Mouse (Mus musculus) bone marrow macrophage, adult 2 months (primary cell): ENCODE data around the gene Wdr82. TPM values are rescaled to one million over a fixed set of nuclear protein-coding genes. Genes with fewer than 3 reads are reported as not detected.

ENCODE experiments used
- H3K27ac ChIP-seq: 2 replicates; pipeline ENCODE4 v1.5.1; 2012; ENCODE audit warnings: low read depth, low read length; ENCODE audit not compliant: insufficient read depth
- H3K4me1 ChIP-seq: 2 replicates; pipeline ENCODE4 v1.6.1; 2012; ENCODE audit warnings: low read length; ENCODE audit not compliant: control insufficient read depth, insufficient read depth
- H3K4me3 ChIP-seq: 2 replicates; pipeline ENCODE4 v1.5.1; 2012; ENCODE audit warnings: mild to moderate bottlenecking, low read length, moderate library complexity; ENCODE audit not compliant: insufficient read depth
- CTCF ChIP-seq: IDR thresholded peaks from 2 replicates; pipeline ENCODE4 v1.5.1; 2012; ENCODE audit warnings: low read depth, mild to moderate bottlenecking, low read length, moderate library complexity
- POLR2A ChIP-seq: IDR thresholded peaks from 2 replicates; pipeline ENCODE4 v1.6.1; 2012; ENCODE audit warnings: mild to moderate bottlenecking, low read depth, low read length, borderline replicate concordance
- polyA plus RNA-seq: library from polyadenylated mRNA; stranded (reverse); fragments of >200 nt; gene quantifications from 2 replicates; pipeline ENCODE4 v1.2.4, GENCODE M21; 2012; ENCODE audit not compliant: missing spikeins, insufficient read depth, insufficient read length

Gene Wdr82
- polyA plus RNA-seq, 1 experiment = 37.0 TPM

DNA sequence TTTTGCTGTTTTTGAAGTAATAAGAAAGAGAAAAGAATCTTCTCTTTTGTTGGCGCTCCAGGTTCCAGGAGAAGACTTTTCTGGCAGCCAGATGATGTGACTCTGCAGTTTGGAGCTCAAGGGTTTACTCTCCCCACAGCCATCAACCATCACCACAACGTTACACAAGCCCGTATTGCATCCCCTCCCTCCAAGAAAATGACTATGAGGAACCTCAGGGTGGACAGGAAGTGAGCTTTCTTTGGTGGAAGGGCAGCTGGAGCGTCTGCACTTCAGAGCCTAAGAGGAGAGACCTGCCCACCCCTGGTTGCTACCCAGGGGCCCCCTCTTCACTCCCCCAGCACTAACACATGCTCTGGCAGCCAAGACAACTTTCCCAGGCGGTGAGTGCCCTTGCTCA is 23.4 kb upstream of the Wdr82 start:
- TF ChIP-seq POLR2A (no peak), CTCF (no peak)
- Histone ChIP-seq H3K27ac (no peak overlapping the region), H3K4me3 (no peak overlapping the region), H3K4me1 (no peaks in the 10 kb centered on the region)

DNA sequence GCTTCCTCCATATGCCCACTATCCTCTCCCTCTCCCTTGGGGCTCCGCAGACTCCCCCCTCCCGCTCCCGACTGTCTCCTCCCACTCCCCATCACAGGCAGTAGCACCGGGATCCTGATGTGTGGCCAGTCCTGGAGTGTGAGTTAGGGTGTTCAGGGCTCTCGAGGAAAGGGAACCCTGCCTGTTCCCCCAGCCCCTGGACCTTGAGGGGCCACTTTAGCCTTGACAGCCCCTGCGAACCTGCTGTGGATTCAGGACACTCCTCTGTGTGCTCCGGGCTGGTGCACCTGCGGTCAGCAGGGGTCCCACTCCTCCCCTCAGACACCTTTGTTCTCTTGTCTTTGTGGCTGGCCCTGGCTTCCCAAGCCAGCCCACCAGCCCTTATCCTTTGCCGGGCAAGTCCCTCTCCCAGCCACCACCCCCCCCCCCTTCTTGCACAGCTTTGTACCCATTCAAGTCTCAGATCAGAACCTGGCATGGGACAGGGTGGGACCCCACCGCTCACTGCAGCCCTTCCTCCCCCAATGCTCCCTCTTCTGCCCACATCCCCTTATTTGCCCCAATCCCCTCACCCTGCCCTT is 22.8 kb upstream of the Wdr82 start:
- H3K4me1 ChIP-seq = no peaks in the 10 kb centered on the region
- no peak for TF ChIP-seq POLR2A
- TF ChIP-seq CTCF = no peak
- H3K4me3 ChIP-seq = no peak overlapping the region
- H3K27ac ChIP-seq = no peak overlapping the region

DNA sequence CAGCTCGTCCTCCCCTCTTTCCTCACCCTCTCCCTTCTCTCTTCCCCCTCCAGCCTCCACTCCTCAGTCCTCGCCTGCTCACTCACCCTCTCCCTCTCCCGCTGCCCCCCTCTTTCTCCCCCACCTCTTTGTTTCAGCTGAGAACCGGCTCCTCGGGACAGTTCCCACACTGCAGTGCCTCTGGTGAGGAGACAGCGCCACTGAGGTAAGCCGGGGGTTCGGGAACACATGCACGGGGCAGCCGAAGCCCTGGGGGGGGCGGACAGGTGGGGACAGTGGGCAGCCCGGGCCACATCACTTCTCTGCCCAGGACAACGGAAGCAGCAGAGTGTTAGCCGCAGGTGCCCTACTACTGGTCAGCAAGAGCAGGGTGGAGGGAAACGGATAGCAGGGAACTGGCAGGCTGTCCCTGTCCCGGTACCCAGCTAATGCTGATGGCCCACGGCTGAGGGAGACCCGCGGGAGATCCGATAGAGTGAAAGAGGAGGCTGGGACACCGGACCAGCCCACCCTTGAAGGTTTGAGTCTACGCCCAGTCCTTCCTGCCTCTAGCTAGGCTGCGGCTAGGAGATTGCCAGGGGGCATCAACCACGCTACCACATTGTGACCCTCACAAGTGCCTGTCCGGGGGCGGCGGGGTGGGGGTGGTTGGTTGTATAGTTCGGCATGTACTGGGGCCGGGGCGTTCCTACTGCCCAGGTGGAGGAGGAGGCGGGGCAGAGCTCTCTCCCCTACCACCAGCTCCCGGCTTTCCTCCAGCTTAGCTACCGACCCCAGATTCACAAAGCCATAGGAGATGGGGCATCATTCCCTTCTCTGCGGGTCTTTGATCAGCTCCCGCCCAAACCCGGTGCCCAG is 22.0 kb upstream of the Wdr82 start:
- no peak overlapping the region for H3K27ac ChIP-seq
- TF ChIP-seq CTCF (no peak), POLR2A (no peak)
- H3K4me1 ChIP-seq = no peaks in the 10 kb centered on the region
- no peak overlapping the region for H3K4me3 ChIP-seq

DNA sequence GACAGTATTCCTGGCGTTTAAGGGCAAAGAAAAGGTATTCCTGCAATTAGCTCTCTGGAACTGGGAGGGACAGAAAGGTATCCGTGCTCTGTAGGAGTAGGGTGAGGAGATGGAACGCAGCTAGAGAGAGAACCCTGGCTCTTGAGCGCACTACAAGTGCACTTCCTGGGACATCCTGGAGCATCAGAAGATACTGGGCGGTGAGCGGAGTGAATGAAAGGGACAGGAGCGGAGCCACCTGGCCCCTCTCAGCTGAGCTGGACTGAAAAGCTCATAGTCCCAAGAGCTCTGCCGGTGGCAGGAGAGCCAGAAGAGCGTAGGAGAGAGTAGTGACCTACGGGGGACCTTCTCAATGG is 21.4 kb upstream of the Wdr82 start:
- no peaks in the 10 kb centered on the region for H3K4me1 ChIP-seq
- TF ChIP-seq POLR2A = no peak
- TF ChIP-seq CTCF = no peak
- no peak overlapping the region for H3K27ac ChIP-seq
- H3K4me3 ChIP-seq = no peak overlapping the region

DNA sequence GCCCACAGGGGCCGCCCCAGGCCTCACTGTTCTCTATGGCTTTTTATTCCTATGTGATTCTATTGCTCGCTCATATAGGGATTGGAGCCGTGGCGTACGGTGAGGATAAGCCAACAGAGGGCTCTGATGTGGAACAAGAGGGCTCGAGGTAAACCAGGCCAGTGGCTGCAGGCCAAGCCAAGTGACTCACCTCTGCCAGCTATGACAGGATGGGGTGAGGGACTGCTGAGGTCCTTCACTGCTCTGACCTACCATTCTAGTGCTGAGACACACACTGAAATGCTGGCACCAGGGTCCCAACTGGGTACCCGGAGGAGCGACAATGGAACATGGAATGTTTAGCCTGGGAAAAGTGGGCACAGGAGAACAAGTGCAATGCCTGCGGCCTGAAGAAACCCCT is 16.6 kb upstream of the Wdr82 start:
- H3K27ac ChIP-seq = no peak overlapping the region
- no peak overlapping the region for H3K4me3 ChIP-seq
- TF ChIP-seq POLR2A (no peak), CTCF (no peak)
- no peaks in the 10 kb centered on the region for H3K4me1 ChIP-seq

DNA sequence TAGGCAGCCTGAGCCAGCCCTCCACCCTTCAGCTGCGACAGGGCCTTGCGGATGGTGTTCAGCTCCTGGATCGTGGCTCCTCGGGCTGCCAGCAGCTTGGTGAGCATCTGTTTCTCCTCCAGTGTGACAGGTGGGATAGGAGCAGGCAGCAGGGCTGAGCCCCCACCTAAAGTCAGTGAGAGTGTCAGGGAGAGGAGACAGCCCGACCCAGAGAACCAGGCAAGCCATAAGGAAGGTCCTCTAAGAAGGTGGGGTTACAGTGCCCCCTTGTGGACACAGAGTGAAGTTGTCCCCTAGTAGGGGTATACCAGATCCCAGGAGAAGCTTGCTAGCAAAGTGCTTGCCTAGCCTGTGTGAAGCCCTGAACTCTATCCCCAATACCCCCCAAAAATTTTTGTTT is 14.3 kb upstream of the Wdr82 start:
- peaks cover 4% of the 10 kb centered on the region; the same call in 1 of the 2 replicates for H3K4me1 ChIP-seq
- no peak overlapping the region for H3K4me3 ChIP-seq
- no peak overlapping the region for H3K27ac ChIP-seq
- TF ChIP-seq CTCF (peak; percentile 57), POLR2A (no peak)

DNA sequence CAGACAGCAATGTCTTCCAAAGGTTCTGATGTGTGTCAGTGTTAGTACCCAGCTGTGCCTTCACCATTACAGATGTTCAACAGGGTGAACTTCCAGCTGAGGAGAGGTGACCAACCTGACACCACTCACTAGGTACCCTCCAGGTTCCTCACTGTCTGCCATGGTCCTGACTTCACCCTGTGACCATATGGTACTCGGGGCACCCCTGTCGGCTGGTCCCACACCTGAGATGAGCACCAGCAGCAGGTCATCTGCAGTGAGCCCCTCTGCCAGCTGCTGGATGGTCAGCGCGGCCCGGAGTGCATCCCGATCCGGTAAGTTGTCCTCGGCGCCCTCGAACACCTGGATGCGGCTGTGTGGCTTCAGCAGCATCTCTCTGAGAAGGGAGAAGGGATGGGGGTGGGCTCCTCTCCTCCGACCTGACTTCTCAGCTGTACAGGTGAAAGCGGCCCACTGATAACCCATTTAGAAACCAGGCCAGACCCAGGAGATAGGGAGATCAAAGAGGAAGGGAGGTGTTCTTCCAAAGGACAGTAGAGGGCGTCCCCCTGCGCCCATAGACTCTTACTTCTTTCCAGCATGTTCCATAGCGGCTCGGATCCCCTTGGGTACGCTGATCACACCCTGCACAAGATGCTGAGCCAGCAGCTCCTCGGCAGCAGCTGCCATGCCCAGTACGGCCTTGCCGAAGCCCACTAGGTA is 13.7 kb upstream of the Wdr82 start:
- TF ChIP-seq POLR2A = no peak
- no peak overlapping the region for H3K27ac ChIP-seq
- H3K4me1 ChIP-seq = peaks cover 4% of the 10 kb centered on the region; the same call in 1 of the 2 replicates
- H3K4me3 ChIP-seq = no peak overlapping the region

DNA sequence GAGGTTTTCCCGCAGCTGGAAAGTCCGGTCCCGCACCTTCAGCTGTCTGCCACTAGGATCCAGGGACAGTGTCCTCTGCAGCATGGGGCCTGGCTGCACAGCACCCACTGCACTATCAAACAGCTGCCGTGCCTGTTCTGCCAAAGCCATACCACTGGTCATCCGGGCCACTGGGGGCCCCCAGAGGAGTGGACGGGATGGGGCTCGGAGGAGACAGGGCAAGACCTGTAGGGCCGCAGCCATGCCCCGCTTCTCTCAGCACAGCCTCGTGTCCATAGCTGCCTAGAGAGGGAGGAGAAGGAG is 13.2 kb upstream of the Wdr82 start:
- Histone ChIP-seq H3K27ac (no peak overlapping the region), H3K4me1 (peaks cover 4% of the 10 kb centered on the region; the same call in 1 of the 2 replicates), H3K4me3 (no peak overlapping the region)
- TF ChIP-seq CTCF (no peak), POLR2A (no peak)

DNA sequence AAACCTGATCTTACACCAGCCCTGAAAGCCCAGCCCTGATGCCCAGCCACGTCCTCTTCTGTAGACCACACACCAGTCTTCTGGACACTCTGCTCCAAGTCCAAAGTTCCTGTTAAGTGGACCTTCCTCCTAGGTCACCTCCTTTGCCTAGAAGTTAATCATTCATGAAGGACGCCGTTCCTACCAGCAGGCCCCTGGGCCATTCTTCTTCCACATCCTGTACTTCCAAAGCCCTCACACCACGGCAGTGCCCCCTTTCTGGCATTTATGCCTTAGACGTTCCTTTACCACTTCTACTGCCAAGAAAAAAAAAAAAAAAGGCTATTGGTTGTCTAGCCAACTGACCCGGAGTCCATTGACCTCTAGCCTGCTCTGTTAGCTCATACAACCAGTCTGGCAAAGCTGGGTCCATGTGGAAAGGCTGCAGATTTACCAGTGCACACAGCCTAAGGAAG is 12.7 kb upstream of the Wdr82 start, which contains the start of gene Glyctk:
TSS of gene Glyctk (minus strand) at position 102 of the 455 bp plus-strand sequence.
- H3K4me3 ChIP-seq = no peak within 1 kb of the TSS

DNA sequence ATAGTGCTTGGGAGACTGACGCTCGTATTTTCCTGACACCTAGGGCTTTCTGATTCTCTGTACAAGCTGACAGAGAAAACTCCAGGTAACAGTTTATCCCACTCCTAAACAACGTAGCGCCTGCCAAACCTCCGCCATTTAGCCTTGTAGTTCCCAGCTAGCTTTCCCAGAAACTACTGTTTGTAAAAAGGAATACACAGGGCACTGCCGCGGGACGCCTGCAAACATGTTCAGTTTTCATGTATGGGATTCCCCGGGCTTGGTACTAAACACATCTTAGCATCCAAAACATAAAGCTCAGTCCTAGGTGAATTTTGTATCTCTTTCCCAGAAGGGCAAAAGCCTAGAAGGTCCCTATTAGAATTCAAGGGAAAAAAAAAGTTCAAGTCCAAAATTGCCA is 11.5 kb upstream of the Wdr82 start:
- TF ChIP-seq POLR2A (no peak), CTCF (no peak)
- Histone ChIP-seq H3K4me1 (peaks cover 4% of the 10 kb centered on the region; the same call in 1 of the 2 replicates), H3K4me3 (no peak overlapping the region), H3K27ac (no peak overlapping the region)

More for the DNA sequence above, 12.7 kb upstream of the Wdr82 start, which contains the start of gene Glyctk:
- TF ChIP-seq CTCF = no peak
- TF ChIP-seq POLR2A = no peak
- peaks cover 4% of the 10 kb centered on the region; the same call in 1 of the 2 replicates for H3K4me1 ChIP-seq
- H3K27ac ChIP-seq = no peak within 1 kb of the TSS

DNA sequence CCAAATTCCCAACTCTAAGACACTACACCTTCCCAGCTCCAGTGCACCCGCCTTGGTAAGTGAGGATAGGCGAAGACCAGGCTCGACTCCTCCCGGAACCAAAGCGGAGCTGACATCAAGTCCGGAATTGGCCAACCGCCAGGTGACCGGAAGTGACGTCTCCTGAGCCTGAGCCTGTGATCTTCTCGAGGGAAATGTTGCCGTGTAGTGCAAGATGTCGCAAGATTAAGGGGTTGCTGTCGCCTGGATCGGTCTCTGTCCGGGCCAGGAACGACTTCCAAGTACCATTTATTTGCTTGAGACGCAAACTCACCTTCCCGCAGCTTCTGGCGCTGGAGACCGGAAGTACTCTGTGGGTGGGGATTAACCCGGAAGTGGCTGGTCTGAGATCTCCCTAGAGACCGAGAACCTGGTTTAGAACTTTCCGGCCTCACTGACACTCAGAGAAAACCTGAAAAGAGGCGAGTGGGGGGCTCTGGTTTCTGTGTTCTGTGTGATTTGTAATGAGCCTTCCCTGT is 10.9 kb upstream of the Wdr82 start:
- H3K4me1 ChIP-seq = peaks cover 4% of the 10 kb centered on the region; the same call in 1 of the 2 replicates
- H3K27ac ChIP-seq = peak overlapping the region; percentile 96
- TF ChIP-seq CTCF (no peak), POLR2A (peak; percentile 62; the same call in 1 of the 2 replicates)
- peak overlapping the region; percentile 65 for H3K4me3 ChIP-seq
